Mouse (Mus musculus): Measurements from ENCODE around the gene Gdpgp1. TPM values are rescaled to one million over a fixed set of nuclear protein-coding genes. Genes with fewer than 3 reads are reported as not detected.
A peak's percentile ranks its signal among the peaks of the same experiment; 100 is the strongest.

Gdpgp1 gene
- total RNA-seq, 4 experiments from 2014 or later: 6.2 to 7.5 (median 7.0) TPM

GRCm38 (mm10) chr7:80221179-80221750 lies 11.4 kb upstream of the Gdpgp1 start:
- DNase-seq (ENCODE audit: low spot score in 2 of 2): no peak

GRCm38 (mm10) chr7:80227065-80227464 lies 5.6 kb upstream of the Gdpgp1 start:
- no peak for DNase-seq (ENCODE audit: low spot score in 2 of 2)

- no peak for DNase-seq (ENCODE audit: low spot score in 2 of 2)
These were observed 2.5 kb upstream of the Gdpgp1 start for GRCm38 (mm10) chr7:80230196-80230595.

GRCm38 (mm10) chr7:80231971-80232488 lies 635 bp upstream of the Gdpgp1 start:
- no peak for DNase-seq (ENCODE audit: low spot score in 2 of 2)

- no peak for DNase-seq (ENCODE audit: low spot score in 2 of 2)
These were observed 1.1 kb downstream of the Gdpgp1 start for GRCm38 (mm10) chr7:80233799-80234198.

- no peak for DNase-seq (ENCODE audit: low spot score in 2 of 2)
These were observed 5.9 kb downstream of the Gdpgp1 start for GRCm38 (mm10) chr7:80238542-80238941.

- no peak for DNase-seq (ENCODE audit: low spot score in 2 of 2)
These were observed 9.0 kb downstream of the Gdpgp1 start for GRCm38 (mm10) chr7:80241661-80242060.

GRCm38 (mm10) chr7:80244851-80245250 lies 12.2 kb downstream of the Gdpgp1 start:
- no peak for DNase-seq (ENCODE audit: low spot score in 2 of 2)

GRCm38 (mm10) chr7:80246148-80246721 lies 13.6 kb downstream of the Gdpgp1 start, which contains the start of gene Ttll13:
Ttll13 (plus strand) TSS chr7:80246376.
- DNase-seq (ENCODE audit: low spot score in 2 of 2): peak; percentile 96 to 97

- no peak for DNase-seq (ENCODE audit: low spot score in 2 of 2)
These were observed 14.2 kb downstream of the Gdpgp1 start for GRCm38 (mm10) chr7:80246859-80247258.

GRCm38 (mm10) chr7:80252437-80252836 lies 19.8 kb downstream of the Gdpgp1 start:
- DNase-seq (ENCODE audit: low spot score in 2 of 2): no peak

- no peak for DNase-seq (ENCODE audit: low spot score in 2 of 2)
These were observed 20.2 kb downstream of the Gdpgp1 start for GRCm38 (mm10) chr7:80252886-80253285.

- DNase-seq (ENCODE audit: low spot score in 2 of 2): no peak
These were observed 23.3 kb downstream of the Gdpgp1 start for GRCm38 (mm10) chr7:80255981-80256380.

GRCm38 (mm10) chr7:80257706-80258105 lies 25.0 kb downstream of the Gdpgp1 start:
- DNase-seq (ENCODE audit: low spot score in 2 of 2): no peak

- DNase-seq (ENCODE audit: low spot score in 2 of 2): peak; percentile 81 to 82
These were observed 28.1 kb downstream of the Gdpgp1 start, which contains the start of gene Ngrn for GRCm38 (mm10) chr7:80260625-80261371. Ngrn (plus strand) TSS chr7:80261215.

GRCm38 (mm10) chr7:80261372-80261990 lies 28.8 kb downstream of the Gdpgp1 start:
- no peak for DNase-seq (ENCODE audit: low spot score in 2 of 2)

GRCm38 (mm10) chr7:80264606-80265005 lies 31.9 kb downstream of the Gdpgp1 start:
- DNase-seq (ENCODE audit: low spot score in 2 of 2): no peak

- no peak for DNase-seq (ENCODE audit: low spot score in 2 of 2)
These were observed 35.1 kb downstream of the Gdpgp1 start for GRCm38 (mm10) chr7:80267764-80268163.

- DNase-seq (ENCODE audit: low spot score in 2 of 2): peak; percentile 93 to 97
These were observed 36.5 kb downstream of the Gdpgp1 start, which contains the start of gene Vps33b for GRCm38 (mm10) chr7:80268897-80269750. Vps33b (plus strand) TSS chr7:80269649.

- DNase-seq (ENCODE audit: low spot score in 2 of 2): no peak
These were observed 37.1 kb downstream of the Gdpgp1 start for GRCm38 (mm10) chr7:80269751-80270255.

- DNase-seq (ENCODE audit: low spot score in 2 of 2): no peak
These were observed 40.8 kb downstream of the Gdpgp1 start for GRCm38 (mm10) chr7:80273456-80273855.

All from layer of hippocampus, adult 8-10 months (tissue).